Mouse (Mus musculus) stomach, postnatal 0 days (tissue): ENCODE measurements at regions not wholly inside any gene's neighbourhood (a gene's known extent, or its start where the extent isn't known, plus 50 kb on each side); places are given as distances from the start of the nearest gene placed in this dataset.

Experiments used
- CTCF ChIP-seq: IDR thresholded peaks from 2 replicates; pipeline ENCODE4 v1.5.1; 2016; ENCODE audit warnings: antibody characterized with exemption, low read depth, mild to moderate bottlenecking, moderate library complexity
- EP300 ChIP-seq: optimal IDR thresholded peaks from 2 replicates; pipeline ENCODE3; 2016; ENCODE audit warnings: antibody characterized with exemption

DNA sequence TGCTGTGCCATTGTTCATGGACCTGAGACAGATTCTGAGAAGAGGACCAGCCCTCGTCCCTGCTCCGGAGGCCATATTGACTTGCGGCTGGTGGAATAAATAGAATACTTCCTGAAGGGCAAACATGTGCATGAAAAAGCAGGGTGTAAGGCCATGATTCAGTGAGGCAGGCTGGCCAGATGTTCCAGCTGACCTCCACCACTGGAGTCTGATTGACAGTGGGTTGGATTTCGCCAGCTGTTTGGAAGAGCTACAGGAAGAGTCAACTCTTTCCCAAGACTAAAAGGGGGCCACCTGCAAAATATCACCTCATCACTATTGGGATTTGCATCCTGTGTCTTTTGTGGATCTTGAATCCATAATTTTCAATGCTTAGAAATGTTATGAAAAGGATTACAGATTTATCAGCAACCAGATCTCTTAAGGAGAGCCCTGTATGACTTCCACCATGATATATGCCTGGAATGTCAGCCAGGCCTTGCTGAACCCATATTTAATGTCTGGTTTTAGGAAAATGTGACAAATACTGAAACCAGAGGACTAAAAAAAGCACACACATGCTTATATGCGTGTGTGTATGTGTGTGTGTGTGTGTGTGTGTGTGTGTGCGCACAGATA lies 348.9 kb upstream of the Nrp1 start:
- TF ChIP-seq CTCF = no peak
- no peak for TF ChIP-seq EP300
